Mouse (Mus musculus) CH12.LX (cell line): Measurements from ENCODE around the gene Ifitm5. TPM values are rescaled to one million over a fixed set of nuclear protein-coding genes. Genes with fewer than 3 reads are reported as not detected.

Experiments
- DNase-seq: peaks from one replicate; pipeline ENCODE4 v3.0.0-alpha.2; 2013; ENCODE audit errors: extremely low read depth
- H3K27ac ChIP-seq: 2 replicates; pipeline ENCODE4 v1.5.1; 2012; ENCODE audit warnings: low read depth, mild to moderate bottlenecking, control low read depth, moderate library complexity; ENCODE audit not compliant: insufficient read depth
- H3K27me3 ChIP-seq: replicated peaks from 2 replicates; pipeline ENCODE3; 2012; ENCODE audit warnings: inconsistent platforms
- H3K36me3 ChIP-seq, 2 experiments: replicated peaks in 1 of 2; 2 replicates each; pipeline versions ENCODE3 to v1.6.1; 2012; ENCODE audit warnings: inconsistent platforms in 1 of 2, low read length in 1 of 2, mild to moderate bottlenecking in 1 of 2, mixed read lengths in 1 of 2, moderate library complexity in 1 of 2; ENCODE audit not compliant: control insufficient read depth in 1 of 2, insufficient read depth in 1 of 2
- H3K4me1 ChIP-seq, 2 experiments: 2 replicates each; pipeline ENCODE4 v1.6.1; 2012; ENCODE audit warnings: inconsistent platforms in 1 of 2, moderate library complexity in 1 of 2; ENCODE audit not compliant: insufficient read depth in 2 of 2, control insufficient read depth in 1 of 2
- H3K4me2 ChIP-seq: 2 replicates; pipeline ENCODE4 v1.6.1; 2012; ENCODE audit warnings: low read depth, mild to moderate bottlenecking, control low read depth; ENCODE audit not compliant: poor library complexity, insufficient read depth, severe bottlenecking
- H3K4me3 ChIP-seq, 3 experiments: fragments of 150-350 bp in 1 of 3; sonication (generic) in 1 of 3; replicated peaks in 1 of 3; 2 replicates each; pipeline versions ENCODE3 to v1.5.1; 2011 to 2012; ENCODE audit warnings: low read depth in 2 of 3, low read length in 2 of 3, mild to moderate bottlenecking in 2 of 3, moderate library complexity in 2 of 3, control low read depth in 1 of 3, improper control_type of control experiment in 1 of 3, inconsistent platforms in 1 of 3, mixed read lengths in 1 of 3; ENCODE audit not compliant: poor library complexity in 1 of 3
- H3K79me2 ChIP-seq: replicated peaks from 2 replicates; pipeline ENCODE4 v1.6.1; 2012; ENCODE audit warnings: mild to moderate bottlenecking, moderate library complexity; ENCODE audit not compliant: control insufficient read depth, poor library complexity, insufficient read depth, severe bottlenecking; ENCODE audit errors: extremely low read depth
- H3K9ac ChIP-seq: 2 replicates; pipeline ENCODE4 v1.6.1; 2012; ENCODE audit warnings: low read depth, mild to moderate bottlenecking, control low read depth, moderate library complexity; ENCODE audit not compliant: insufficient read depth
- H3K9me3 ChIP-seq: replicated peaks from 2 replicates; pipeline ENCODE3; 2012; ENCODE audit warnings: low read length, inconsistent platforms, mixed read lengths
- BHLHE40 ChIP-seq: IDR thresholded peaks from 2 replicates; pipeline ENCODE4 v1.6.1; 2011; ENCODE audit warnings: mild to moderate bottlenecking, low read depth, low read length, improper control_type of control experiment
- CHD1 ChIP-seq: IDR thresholded peaks from 2 replicates; pipeline ENCODE4 v1.6.1; 2012; ENCODE audit warnings: low read depth, low read length, improper control_type of control experiment, inconsistent platforms
- CTCF ChIP-seq, 2 experiments: IDR thresholded peaks in 1 of 2; conservative IDR thresholded peaks in 1 of 2; 2 replicates each; pipeline ENCODE4 v1.5.1; 2011 to 2012; ENCODE audit warnings: low read depth in 2 of 2, low read length in 2 of 2, improper control_type of control experiment in 1 of 2, inconsistent platforms in 1 of 2, mild to moderate bottlenecking in 1 of 2, moderate library complexity in 1 of 2
- E2F4 ChIP-seq: IDR thresholded peaks from 2 replicates; pipeline ENCODE4 v1.6.1; 2011; ENCODE audit warnings: low read depth, low read length, improper control_type of control experiment; ENCODE audit not compliant: insufficient replicate concordance
- ELF1 ChIP-seq: IDR thresholded peaks from 2 replicates; pipeline ENCODE4 v1.6.1; 2014; ENCODE audit warnings: low read depth, mild to moderate bottlenecking, inconsistent platforms, low read length, improper control_type of control experiment
- EP300 ChIP-seq: IDR thresholded peaks from 2 replicates; pipeline ENCODE4 v1.6.1; 2011; ENCODE audit warnings: low read length, improper control_type of control experiment
- ETS1 ChIP-seq: conservative IDR thresholded peaks from 2 replicates; pipeline ENCODE4 v1.6.1; 2012; ENCODE audit warnings: low read depth, mild to moderate bottlenecking, inconsistent platforms, low read length, improper control_type of control experiment, moderate library complexity
- HCFC1 ChIP-seq: IDR thresholded peaks from 2 replicates; pipeline ENCODE4 v1.6.1; 2012; ENCODE audit warnings: low read depth, mild to moderate bottlenecking, inconsistent platforms, low read length, improper control_type of control experiment
- IRF4 ChIP-seq: IDR thresholded peaks from 2 replicates; pipeline ENCODE4 v1.6.1; 2014; ENCODE audit warnings: low read depth, mild to moderate bottlenecking, inconsistent platforms, low read length, improper control_type of control experiment
- JUND ChIP-seq: conservative IDR thresholded peaks from 2 replicates; pipeline ENCODE4 v1.6.1; 2011; ENCODE audit warnings: low read depth, low read length, improper control_type of control experiment
- KAT2A ChIP-seq: IDR thresholded peaks from 2 replicates; pipeline ENCODE4 v1.6.1; 2012; ENCODE audit warnings: low read length, improper control_type of control experiment, inconsistent platforms; ENCODE audit not compliant: insufficient replicate concordance
- MAFK ChIP-seq: IDR thresholded peaks from 2 replicates; pipeline ENCODE4 v1.6.1; 2011; ENCODE audit warnings: low read length, improper control_type of control experiment; ENCODE audit not compliant: insufficient replicate concordance
- POLR2A ChIP-seq: IDR thresholded peaks from 2 replicates; pipeline ENCODE4 v1.6.1; 2011; ENCODE audit warnings: low read depth, mild to moderate bottlenecking, improper control_type of control experiment, low read length
- POLR2AphosphoS2 ChIP-seq: IDR thresholded peaks from 2 replicates; pipeline ENCODE4 v1.6.1; 2011; ENCODE audit warnings: low read depth, low read length, improper control_type of control experiment
- RAD21 ChIP-seq: IDR thresholded peaks from 2 replicates; pipeline ENCODE4 v1.6.1; 2011; ENCODE audit warnings: low read depth, mild to moderate bottlenecking, low read length, improper control_type of control experiment, moderate library complexity
- RCOR1 ChIP-seq: conservative IDR thresholded peaks from 2 replicates; pipeline ENCODE4 v1.6.1; 2012; ENCODE audit warnings: low read depth, mild to moderate bottlenecking, inconsistent platforms, low read length, improper control_type of control experiment
- SMC3 ChIP-seq: IDR thresholded peaks from 2 replicates; pipeline ENCODE4 v1.6.1; 2011; ENCODE audit warnings: low read depth, low read length, improper control_type of control experiment
- TCF12 ChIP-seq: IDR thresholded peaks from 2 replicates; pipeline ENCODE4 v1.6.1; 2014; ENCODE audit warnings: low read depth, mild to moderate bottlenecking, inconsistent platforms, low read length, improper control_type of control experiment
- USF2 ChIP-seq: conservative IDR thresholded peaks from 2 replicates; pipeline ENCODE4 v1.6.1; 2011; ENCODE audit warnings: low read depth, low read length, improper control_type of control experiment
- ZC3H11A ChIP-seq: IDR thresholded peaks from 2 replicates; pipeline ENCODE4 v1.6.1; 2012; ENCODE audit warnings: low read depth, mild to moderate bottlenecking, inconsistent platforms, low read length, improper control_type of control experiment
- ZMIZ1 ChIP-seq: IDR thresholded peaks from 2 replicates; pipeline ENCODE4 v1.6.1; 2012; ENCODE audit warnings: low read depth, mild to moderate bottlenecking, inconsistent platforms, low read length, improper control_type of control experiment
- dilution Hi-C: fragments of 300-500 bp; cut with MboI; formaldehyde crosslinking; loops from 2 replicates; pipeline ENCODE4 v1.14.3; 2020; ENCODE audit warnings: low sequenced_read_pairs; ENCODE audit not compliant: extremely low pct_unique_long_range_greater_than_20kb, extremely low pct_ligation_motif_present
- in situ Hi-C: fragments of 300-500 bp; cut with MboI; formaldehyde crosslinking; loops from 3 replicates; pipeline ENCODE4 v1.14.3; 2019; ENCODE audit warnings: low sequenced_read_pairs, low pct_ligation_motif_present, low pct_unique_long_range_greater_than_20kb, mixed read lengths
- polyA plus RNA-seq: library from polyadenylated mRNA; unstranded; fragments of >175 nt; gene quantifications from 2 replicates; pipeline ENCODE4 v1.2.1, GENCODE M21; 2012; ENCODE audit warnings: low read depth; ENCODE audit not compliant: insufficient read length
- total RNA-seq, 2 experiments: library from RNA; depleted of rRNA; stranded (reverse); fragments of 300-350 nt in 1 of 2; fragments of >200 nt in 1 of 2; gene quantifications; 2 replicates each; pipeline ENCODE4 v1.2.3; 2012 to 2014

Gene Ifitm5
- total and polyA plus RNA-seq, 3 experiments = 0.68 to 0.71 TPM; not detected in 1

GRCm38 (mm10) chr7:140907131-140907530, 43.0 kb downstream of the Ifitm5 start:
- H3K4me3 ChIP-seq = no peak overlapping the region
- H3K79me2 ChIP-seq = no peaks in the 10 kb centered on the region
- no peak overlapping the region for H3K27ac ChIP-seq
- dilution Hi-C loops (no loop called here), in situ Hi-C loops (no loop called here)
- H3K9ac ChIP-seq = no peak overlapping the region
- H3K4me1 ChIP-seq = peaks cover 2 to 10% of the 10 kb centered on the region in 2 experiments; a peak in 3 of 4 replicates
- H3K27me3 ChIP-seq = peaks cover 5% of the 10 kb centered on the region
- H3K9me3 ChIP-seq = no peaks in the 10 kb centered on the region
- no peak for DNase-seq
- no peak for TF ChIP-seq E2F4
- no peak overlapping the region for H3K4me2 ChIP-seq
- H3K36me3 ChIP-seq = no peaks in the 10 kb centered on the region

GRCm38 (mm10) chr7:140905642-140906081, 44.4 kb downstream of the Ifitm5 start:
- Histone ChIP-seq H3K4me1 (peaks cover 2 to 10% of the 10 kb centered on the region in 2 experiments; a peak in 3 of 4 replicates), H3K9ac (no peak overlapping the region), H3K27ac (no peak overlapping the region), H3K4me2 (no peak overlapping the region), H3K4me3 (no peak overlapping the region), H3K36me3 (peaks cover 0 to 8% of the 10 kb centered on the region in 2 experiments), H3K27me3 (peaks cover 5% of the 10 kb centered on the region), H3K79me2 (no peaks in the 10 kb centered on the region), H3K9me3 (no peaks in the 10 kb centered on the region)
- in situ Hi-C loops (no loop called here), dilution Hi-C loops (no loop called here)
- no peak for TF ChIP-seq KAT2A
- no peak for TF ChIP-seq MAFK
- no peak for TF ChIP-seq CHD1
- no peak for TF ChIP-seq USF2
- no peak for TF ChIP-seq EP300
- TF ChIP-seq ZMIZ1 = no peak
- no peak for TF ChIP-seq RAD21
- no peak for TF ChIP-seq HCFC1
- no peak for TF ChIP-seq CTCF (conservative IDR thresholded peaks at IDR 0.05 in 1 of 2, IDR thresholded peaks at IDR 0.05 in 1 of 2; ENCODE audit: low read depth in 2 of 2, low read length in 2 of 2)
- TF ChIP-seq RCOR1 = no peak
- TF ChIP-seq POLR2AphosphoS2 = no peak
- no peak for TF ChIP-seq SMC3
- TF ChIP-seq IRF4 = no peak
- no peak for TF ChIP-seq POLR2A
- no peak for TF ChIP-seq TCF12
- no peak for TF ChIP-seq ELF1
- no peak for TF ChIP-seq JUND
- TF ChIP-seq BHLHE40 = no peak
- no peak for TF ChIP-seq ETS1
- no peak for TF ChIP-seq ZC3H11A
- no peak for DNase-seq
